Mouse (Mus musculus) testis, adult 2 months (tissue): ENCODE measurements around the gene Mybpc3. TPM values are rescaled to one million over a fixed set of nuclear protein-coding genes. Genes with fewer than 3 reads are reported as not detected.

ENCODE experiments used
- H3K27ac ChIP-seq: fragments of 200-500 bp; 2 replicates; pipeline ENCODE4 v1.5.1; 2012; ENCODE audit warnings: low read depth, low read length; ENCODE audit not compliant: control insufficient read depth, insufficient read depth
- H3K27me3 ChIP-seq: fragments of 200-500 bp; 2 replicates; pipeline ENCODE4 v1.6.1; 2012; ENCODE audit warnings: mild to moderate bottlenecking, low read length, moderate library complexity; ENCODE audit not compliant: control insufficient read depth, insufficient read depth
- H3K36me3 ChIP-seq: fragments of 200-500 bp; 2 replicates; pipeline ENCODE4 v1.6.1; 2012; ENCODE audit warnings: mild to moderate bottlenecking, low read length; ENCODE audit not compliant: control insufficient read depth, insufficient read depth
- H3K4me1 ChIP-seq: fragments of 200-500 bp; 2 replicates; pipeline ENCODE4 v1.6.1; 2012; ENCODE audit warnings: low read length; ENCODE audit not compliant: control insufficient read depth, insufficient read depth
- H3K4me3 ChIP-seq: fragments of 200-500 bp; 2 replicates; pipeline ENCODE4 v1.5.1; 2012; ENCODE audit warnings: low read depth, mild to moderate bottlenecking, low read length, moderate library complexity, mixed read lengths; ENCODE audit not compliant: control insufficient read depth
- CTCF ChIP-seq: fragments of 200-500 bp; IDR thresholded peaks from 2 replicates; pipeline ENCODE4 v1.5.1; 2012; ENCODE audit warnings: low read depth, mild to moderate bottlenecking, inconsistent platforms, low read length, moderate library complexity; ENCODE audit not compliant: control insufficient read depth, insufficient read depth, insufficient replicate concordance
- POLR2A ChIP-seq: fragments of 200-500 bp; IDR thresholded peaks from 2 replicates; pipeline ENCODE4 v1.6.1; 2012; ENCODE audit warnings: low read depth, mild to moderate bottlenecking, inconsistent platforms, low read length, moderate library complexity; ENCODE audit not compliant: control insufficient read depth
- polyA plus RNA-seq: library from polyadenylated mRNA; depleted of rRNA; stranded (reverse); fragments of >200 nt; gene quantifications from 2 replicates; pipeline ENCODE4 v1.2.3, GENCODE M21; 2012

The Mybpc3 gene
- polyA plus RNA-seq, 1 experiment = 0.04 TPM

DNA sequence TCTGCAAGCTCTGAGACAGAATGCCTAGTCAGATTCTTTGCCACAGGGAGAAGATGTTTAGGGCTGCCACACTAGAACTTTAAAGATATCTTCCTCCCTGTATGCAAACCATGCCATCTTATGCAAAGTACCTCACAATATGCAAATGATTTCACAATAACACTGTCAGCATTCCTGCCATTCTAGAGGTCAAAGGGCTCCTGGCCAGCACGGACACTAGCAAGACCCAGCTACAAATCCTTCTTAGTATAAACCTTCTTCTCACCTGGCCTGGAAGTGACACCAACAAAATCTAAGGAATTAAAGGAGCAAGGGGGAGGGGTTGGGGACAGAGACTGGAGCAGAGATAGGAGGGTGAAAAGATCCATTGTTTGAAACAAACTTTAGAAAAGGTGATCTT is 45.9 kb upstream of the Mybpc3 start:
- Histone ChIP-seq H3K4me1 (peaks cover 6% of the 10 kb centered on the region), H3K36me3 (no peaks in the 10 kb centered on the region), H3K27me3 (no peaks in the 10 kb centered on the region), H3K27ac (peak overlapping the region; percentile 41), H3K4me3 (peak overlapping the region; percentile 72)
- TF ChIP-seq CTCF (no peak), POLR2A (no peak)

DNA sequence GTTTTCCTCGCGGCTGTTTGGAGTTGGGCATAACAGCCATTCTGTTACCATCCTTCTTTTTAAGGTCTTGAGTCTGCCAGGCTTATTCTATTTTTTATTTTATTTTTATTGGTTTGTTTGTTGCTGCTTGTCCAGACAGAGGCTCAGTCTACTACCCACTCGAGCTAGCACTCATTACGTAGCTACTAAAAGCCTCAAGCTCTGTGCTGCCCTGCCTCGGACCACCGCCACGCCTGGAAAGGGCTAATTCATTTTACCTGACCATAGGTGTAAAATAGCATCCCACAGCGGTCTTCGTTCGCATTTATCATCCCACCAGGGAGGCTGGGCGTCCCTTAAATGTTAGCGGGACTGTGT is 40.0 kb upstream of the Mybpc3 start:
- H3K27me3 ChIP-seq = no peaks in the 10 kb centered on the region; the same call in 1 of the 2 replicates
- H3K27ac ChIP-seq = no peak overlapping the region
- H3K4me3 ChIP-seq = peak overlapping the region; percentile 72

DNA sequence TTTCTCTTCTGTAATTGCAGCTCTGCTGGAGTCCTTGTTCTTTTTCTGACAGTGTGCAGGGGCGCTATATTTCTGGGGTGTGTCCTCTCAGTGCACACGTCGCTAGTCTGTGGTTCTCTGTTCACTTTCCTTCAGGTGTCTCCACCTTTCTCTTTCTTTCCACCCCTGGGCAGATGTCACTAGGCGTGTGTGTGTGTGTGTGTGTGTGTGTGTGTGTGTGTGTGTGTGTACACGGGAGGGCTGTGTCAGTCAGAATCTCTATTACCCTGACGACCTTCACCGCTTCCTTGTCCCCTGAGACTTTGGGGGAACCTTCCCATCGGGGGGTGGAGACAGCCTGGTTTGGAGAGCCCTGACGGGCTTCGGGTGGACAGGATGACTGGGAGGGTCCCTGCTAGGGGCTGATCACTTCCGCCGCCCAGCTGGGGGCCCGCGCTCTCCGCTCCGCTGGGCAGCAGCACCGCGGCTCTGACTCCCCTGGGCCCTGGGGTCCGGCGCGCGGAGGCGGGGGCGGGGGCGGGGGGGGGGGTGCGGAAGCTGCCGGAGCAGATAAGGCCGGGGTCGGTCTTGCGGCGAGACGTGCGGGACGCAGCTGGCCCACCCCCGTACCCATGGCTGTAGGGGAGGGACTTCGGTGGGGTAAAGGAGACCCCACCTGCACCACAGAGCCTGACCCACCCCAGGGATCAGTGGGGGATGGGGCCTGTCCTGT is 39.5 kb upstream of the Mybpc3 start:
- no peak for TF ChIP-seq POLR2A
- no peak for TF ChIP-seq CTCF
- Histone ChIP-seq H3K4me3 (peak overlapping the region; percentile 72), H3K36me3 (no peaks in the 10 kb centered on the region), H3K4me1 (peaks cover 15% of the 10 kb centered on the region), H3K27me3 (no peaks in the 10 kb centered on the region; the same call in 1 of the 2 replicates), H3K27ac (no peak overlapping the region)

More for the DNA sequence above, 40.0 kb upstream of the Mybpc3 start:
- no peaks in the 10 kb centered on the region for H3K36me3 ChIP-seq
- TF ChIP-seq POLR2A (no peak), CTCF (no peak)
- peaks cover 15% of the 10 kb centered on the region for H3K4me1 ChIP-seq

DNA sequence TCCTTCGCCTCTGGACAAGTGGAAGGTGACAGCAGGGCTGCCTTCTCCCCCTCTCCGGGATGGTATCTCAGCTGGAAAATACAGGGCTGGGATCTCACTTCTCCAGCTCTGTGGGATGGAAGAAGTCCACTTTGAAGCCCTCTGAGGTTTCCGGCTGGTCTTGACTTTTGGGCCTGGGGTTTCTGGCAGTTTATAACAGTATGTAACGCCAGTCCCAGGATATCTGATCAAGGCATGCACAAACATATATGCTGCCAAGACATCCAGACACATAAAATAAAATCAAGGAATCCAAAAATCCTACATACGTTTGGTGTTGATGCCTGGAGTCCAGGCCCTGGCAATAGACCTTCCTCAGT is 38.9 kb upstream of the Mybpc3 start:
- H3K27me3 ChIP-seq = no peaks in the 10 kb centered on the region; the same call in 1 of the 2 replicates
- TF ChIP-seq POLR2A = no peak
- TF ChIP-seq CTCF = no peak
- peaks cover 15% of the 10 kb centered on the region for H3K4me1 ChIP-seq
- H3K36me3 ChIP-seq = no peaks in the 10 kb centered on the region
- peak overlapping the region; percentile 70 for H3K4me3 ChIP-seq
- H3K27ac ChIP-seq = no peak overlapping the region

DNA sequence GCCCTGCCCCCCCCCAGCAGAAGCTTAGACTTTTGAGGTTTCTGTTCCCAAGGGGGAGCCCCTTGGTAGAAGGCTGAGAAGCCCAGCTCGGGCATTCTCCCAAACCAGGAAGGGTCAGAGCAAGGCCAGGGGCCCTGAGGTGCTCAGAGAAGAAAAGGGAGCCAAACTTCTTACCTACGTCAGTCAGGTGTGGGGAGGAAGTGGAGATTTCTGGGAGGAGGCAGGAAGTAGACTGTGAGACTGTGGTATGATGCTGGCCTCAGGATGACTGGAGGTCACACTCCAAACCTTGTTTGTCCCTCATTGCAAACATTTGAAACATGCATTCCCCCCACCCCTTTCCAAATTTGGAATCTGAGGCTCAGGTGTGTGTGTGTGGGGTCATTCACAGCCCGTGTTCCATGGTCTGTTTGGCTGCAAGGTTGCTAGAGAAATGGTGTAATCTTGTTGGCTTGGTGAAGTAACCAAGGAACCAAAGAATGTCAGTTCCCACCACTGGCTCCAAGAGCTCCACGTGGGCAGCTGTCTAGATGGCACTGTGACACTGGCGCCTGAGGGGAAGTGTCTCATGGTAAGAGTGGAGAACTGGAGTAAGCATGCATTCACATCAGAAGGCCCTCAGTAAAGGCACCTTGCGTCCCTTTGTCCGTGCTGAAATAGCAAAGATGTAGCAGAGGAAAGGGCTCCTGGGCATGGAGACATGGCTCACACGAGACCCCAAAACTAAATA is 37.0 kb upstream of the Mybpc3 start:
- Histone ChIP-seq H3K27ac (no peak overlapping the region), H3K4me1 (peaks cover 18% of the 10 kb centered on the region), H3K27me3 (no peaks in the 10 kb centered on the region; the same call in 1 of the 2 replicates), H3K4me3 (no peak overlapping the region), H3K36me3 (no peaks in the 10 kb centered on the region)
- TF ChIP-seq POLR2A = no peak
- TF ChIP-seq CTCF = no peak

DNA sequence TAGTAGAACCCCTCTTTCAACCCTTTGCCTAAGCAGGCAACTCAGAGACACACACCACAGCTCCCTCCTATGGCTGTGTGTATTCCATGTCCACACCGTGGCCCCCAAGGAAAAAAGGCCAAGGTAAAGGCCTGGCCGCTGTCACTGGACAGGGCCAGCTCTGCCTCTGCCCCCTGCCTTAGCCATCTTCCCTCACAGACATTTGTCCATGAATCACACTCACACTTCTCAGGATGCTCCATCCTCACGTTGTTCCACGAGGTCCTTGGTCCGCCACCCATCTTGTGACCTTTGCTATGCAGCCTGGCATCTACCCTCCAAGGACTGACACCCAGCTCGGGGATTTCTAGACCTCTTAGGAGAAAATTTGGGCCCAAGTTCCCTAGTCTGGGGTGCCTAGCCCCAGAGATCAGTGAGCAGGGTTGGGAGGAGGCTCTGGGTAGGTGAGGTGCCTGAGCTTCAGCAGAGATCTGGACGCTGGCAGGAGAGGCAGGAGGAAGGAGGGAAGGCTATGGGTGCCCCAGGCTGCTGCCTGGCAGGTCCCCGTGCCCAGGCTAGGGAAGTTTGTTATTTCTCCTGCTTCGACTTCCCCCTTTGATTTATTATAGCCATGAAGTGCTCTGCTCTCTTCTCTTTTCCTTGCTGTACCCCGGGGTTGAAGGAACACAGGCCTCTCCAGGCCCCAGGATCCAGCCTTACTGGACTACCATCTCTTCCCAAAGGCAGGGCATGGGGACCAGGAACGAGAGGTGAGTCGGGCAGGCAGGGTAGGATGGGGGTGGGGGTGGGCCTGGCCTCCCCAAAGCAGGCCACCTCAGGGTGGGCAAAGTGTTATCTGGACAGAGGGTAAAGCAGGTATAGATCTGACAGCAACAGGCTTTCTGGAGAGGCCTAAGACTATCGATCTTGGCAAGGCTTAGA is 35.9 kb upstream of the Mybpc3 start, which contains the start of gene Spi1:
Spi1 (plus strand) TSS at position 616 of the 921 bp plus-strand sequence.
- Histone ChIP-seq H3K4me1 (peaks cover 18% of the 10 kb centered on the region), H3K4me3 (no peak within 1 kb of the TSS), H3K27me3 (no peaks in the 10 kb centered on the region; the same call in 1 of the 2 replicates), H3K27ac (peak within 1 kb of the TSS; percentile 40; the same call in 1 of the 2 replicates), H3K36me3 (no peaks in the 10 kb centered on the region)
- TF ChIP-seq POLR2A = no peak
- no peak for TF ChIP-seq CTCF
